Mouse (Mus musculus) left cerebral cortex, postnatal 4 days (tissue): ENCODE measurements around the gene Phb2. TPM values are rescaled to one million over a fixed set of nuclear protein-coding genes. Genes with fewer than 3 reads are reported as not detected.

Source experiments
- DNase-seq: peaks from one replicate; pipeline ENCODE4 v3.0.0-alpha.2; 2022
- intact Hi-C: fragments of 180-260 bp; cut with DNase I; formaldehyde crosslinking; loops from one replicate; pipeline ENCODE4 v1.15.1; 2025
- total RNA-seq, 2 experiments: library from RNA; stranded (reverse); gene quantifications; 2 replicates each; pipeline ENCODE4 v1.2.3; 2021

Phb2 gene
- total RNA-seq, 2 experiments from 2014 or later = 169 to 170 TPM

- intact Hi-C loops = no loop called here
Measured at GRCm38 (mm10) chr6:124689011-124689410, 23.1 kb upstream of the Phb2 start.

GRCm38 (mm10) chr6:124690517-124690916 is 21.6 kb upstream of the Phb2 start:
- no peak for DNase-seq
- intact Hi-C loops = no loop called here

More at GRCm38 (mm10) chr6:124689011-124689410, 23.1 kb upstream of the Phb2 start:
- DNase-seq = no peak

- intact Hi-C loops = no loop called here
- no peak for DNase-seq
Measured at GRCm38 (mm10) chr6:124693243-124693981, 18.7 kb upstream of the Phb2 start.

GRCm38 (mm10) chr6:124694166-124694955 is 17.8 kb upstream of the Phb2 start:
- intact Hi-C loops = no loop called here
- peak; percentile 73 for DNase-seq

GRCm38 (mm10) chr6:124696441-124697150 is 15.5 kb upstream of the Phb2 start:
- no peak for DNase-seq
- intact Hi-C loops = no loop called here

- intact Hi-C loops = no loop called here
- no peak for DNase-seq
Measured at GRCm38 (mm10) chr6:124698751-124699150, 13.4 kb upstream of the Phb2 start.

- DNase-seq = no peak
- intact Hi-C loops = no loop called here
Measured at GRCm38 (mm10) chr6:124699366-124699765, 12.8 kb upstream of the Phb2 start.

GRCm38 (mm10) chr6:124699962-124700610 is 12.1 kb upstream of the Phb2 start:
- intact Hi-C loops = no loop called here
- DNase-seq = peak; percentile 60

- intact Hi-C loops = no loop called here
- no peak for DNase-seq
Measured at GRCm38 (mm10) chr6:124701338-124701737, 10.8 kb upstream of the Phb2 start.

- no peak for DNase-seq
- intact Hi-C loops = no loop called here
Measured at GRCm38 (mm10) chr6:124702102-124702783, 9.9 kb upstream of the Phb2 start.

- DNase-seq = peak; percentile 70
- intact Hi-C loops = no loop called here
Measured at GRCm38 (mm10) chr6:124702784-124703103, 9.4 kb upstream of the Phb2 start.

GRCm38 (mm10) chr6:124703789-124704188 is 8.3 kb upstream of the Phb2 start:
- DNase-seq = no peak
- intact Hi-C loops = no loop called here

- no peak for DNase-seq
- intact Hi-C loops = no loop called here
Measured at GRCm38 (mm10) chr6:124704417-124704816, 7.7 kb upstream of the Phb2 start.

- intact Hi-C loops = no loop called here
Measured at GRCm38 (mm10) chr6:124706061-124706627, 6.0 kb upstream of the Phb2 start.

GRCm38 (mm10) chr6:124708289-124708889 is 3.7 kb upstream of the Phb2 start:
- intact Hi-C loops = no loop called here
- DNase-seq = no peak

More at GRCm38 (mm10) chr6:124706061-124706627, 6.0 kb upstream of the Phb2 start:
- no peak for DNase-seq

GRCm38 (mm10) chr6:124712918-124713317 is 782 bp downstream of the Phb2 start:
- DNase-seq = no peak
- intact Hi-C loops = no loop called here

GRCm38 (mm10) chr6:124716864-124717490 is 4.8 kb downstream of the Phb2 start:
- intact Hi-C loops = no loop called here
- DNase-seq = peak; percentile 52

GRCm38 (mm10) chr6:124717968-124718367 is 5.8 kb downstream of the Phb2 start:
- no peak for DNase-seq
- intact Hi-C loops = no loop called here

- intact Hi-C loops = no loop called here
- no peak for DNase-seq
Measured at GRCm38 (mm10) chr6:124718703-124719102, 6.6 kb downstream of the Phb2 start.
